Mouse (Mus musculus) G1E-ER4 (cell line): ENCODE measurements around the gene Ilkap. TPM values are rescaled to one million over a fixed set of nuclear protein-coding genes. Genes with fewer than 3 reads are reported as not detected.

Experiments used
- GATA1 ChIP-seq: IDR thresholded peaks from one replicate; pipeline ENCODE4 v1.8.0; 2012; ENCODE audit warnings: low read length, inconsistent platforms
- polyA plus RNA-seq: library from polyadenylated mRNA; stranded (reverse); fragments of >175 nt; gene quantifications from 2 replicates; pipeline ENCODE4 v1.2.3, GENCODE M21; 2012

Ilkap gene
- 106 and 149 TPM in 2 replicates for polyA plus RNA-seq

DNA sequence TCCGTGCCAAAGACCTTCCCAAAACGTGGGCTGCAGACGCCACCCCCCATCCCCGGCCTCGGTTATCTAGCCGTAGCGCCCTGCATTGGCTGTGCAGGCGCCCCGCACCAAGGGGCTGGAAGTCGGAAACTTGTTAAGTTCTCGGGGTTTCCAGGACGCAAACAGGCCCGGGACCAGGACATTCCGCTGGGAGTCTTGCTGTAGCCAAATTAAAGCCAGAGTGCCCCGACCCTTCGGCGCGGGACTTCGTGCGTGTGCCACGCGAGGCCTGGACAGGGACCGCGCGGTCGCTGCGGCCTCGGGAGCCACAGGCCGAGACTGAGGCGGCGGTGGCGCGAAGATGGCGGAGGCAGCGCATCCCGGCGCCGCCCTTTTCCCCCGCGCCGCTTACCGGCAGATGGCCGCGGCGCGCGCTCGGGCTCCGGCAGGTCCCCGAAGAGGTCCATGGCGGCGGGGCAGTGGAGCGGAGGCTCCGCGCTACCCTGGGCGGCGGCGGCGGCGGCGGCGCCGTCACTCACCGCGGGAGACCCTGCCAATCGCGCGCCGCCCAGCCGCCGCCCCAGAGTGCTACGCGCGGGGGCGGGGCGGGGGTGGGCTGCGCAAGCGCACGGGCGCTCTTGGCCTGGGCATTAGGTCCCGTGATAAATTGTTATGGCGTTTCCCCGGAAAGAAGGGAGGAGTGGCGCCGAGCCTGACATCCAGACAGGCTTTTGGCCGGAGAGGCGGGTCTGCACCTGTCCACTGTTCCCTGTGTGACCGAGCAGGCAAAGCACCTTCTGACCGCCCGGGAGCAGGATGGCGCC is at the start of gene Ilkap:
Gene Ilkap, minus strand, starts transcription at position 556 of the 803 bp plus-strand sequence.
- no peak for TF ChIP-seq GATA1

DNA sequence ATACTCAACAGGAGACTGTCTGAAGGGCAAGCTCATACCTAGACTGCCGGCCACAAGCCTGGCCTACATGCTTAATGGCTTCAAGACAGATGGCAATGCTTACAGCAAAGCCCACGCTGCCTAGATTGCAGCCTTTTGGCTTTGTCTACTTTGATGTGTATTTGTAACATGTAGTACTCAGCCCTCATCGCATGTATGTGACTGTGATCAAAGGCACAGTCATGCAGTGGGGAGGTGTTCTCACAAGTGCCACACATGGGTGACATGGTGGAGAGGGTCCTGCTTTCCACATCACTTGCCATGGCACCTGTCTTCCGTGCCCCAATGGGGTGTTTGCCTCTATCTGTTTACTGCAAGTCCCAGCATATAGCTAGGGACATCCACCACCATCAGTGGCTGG is 47.9 kb upstream of the Ilkap start:
- no peak for TF ChIP-seq GATA1

DNA sequence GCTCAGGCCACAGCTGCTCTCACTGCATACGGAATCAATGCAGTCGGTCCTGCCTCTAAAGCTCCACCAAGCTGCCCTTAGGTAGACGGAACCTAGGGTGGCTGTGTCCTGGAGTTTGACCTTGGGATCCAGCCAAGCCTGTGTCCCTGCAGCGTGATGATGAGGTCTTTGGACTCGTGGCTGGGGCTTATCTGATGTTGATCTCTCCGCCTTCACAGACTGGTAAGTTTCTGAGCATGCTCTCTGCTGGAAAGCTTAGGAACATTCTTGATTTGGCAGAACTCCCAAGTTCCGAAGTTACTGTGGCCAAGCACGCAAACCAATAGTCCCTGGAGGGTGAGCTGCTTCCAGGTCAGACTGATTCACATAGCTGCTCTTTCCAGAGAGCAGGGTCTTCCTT is 47.4 kb upstream of the Ilkap start:
- TF ChIP-seq GATA1 = no peak

DNA sequence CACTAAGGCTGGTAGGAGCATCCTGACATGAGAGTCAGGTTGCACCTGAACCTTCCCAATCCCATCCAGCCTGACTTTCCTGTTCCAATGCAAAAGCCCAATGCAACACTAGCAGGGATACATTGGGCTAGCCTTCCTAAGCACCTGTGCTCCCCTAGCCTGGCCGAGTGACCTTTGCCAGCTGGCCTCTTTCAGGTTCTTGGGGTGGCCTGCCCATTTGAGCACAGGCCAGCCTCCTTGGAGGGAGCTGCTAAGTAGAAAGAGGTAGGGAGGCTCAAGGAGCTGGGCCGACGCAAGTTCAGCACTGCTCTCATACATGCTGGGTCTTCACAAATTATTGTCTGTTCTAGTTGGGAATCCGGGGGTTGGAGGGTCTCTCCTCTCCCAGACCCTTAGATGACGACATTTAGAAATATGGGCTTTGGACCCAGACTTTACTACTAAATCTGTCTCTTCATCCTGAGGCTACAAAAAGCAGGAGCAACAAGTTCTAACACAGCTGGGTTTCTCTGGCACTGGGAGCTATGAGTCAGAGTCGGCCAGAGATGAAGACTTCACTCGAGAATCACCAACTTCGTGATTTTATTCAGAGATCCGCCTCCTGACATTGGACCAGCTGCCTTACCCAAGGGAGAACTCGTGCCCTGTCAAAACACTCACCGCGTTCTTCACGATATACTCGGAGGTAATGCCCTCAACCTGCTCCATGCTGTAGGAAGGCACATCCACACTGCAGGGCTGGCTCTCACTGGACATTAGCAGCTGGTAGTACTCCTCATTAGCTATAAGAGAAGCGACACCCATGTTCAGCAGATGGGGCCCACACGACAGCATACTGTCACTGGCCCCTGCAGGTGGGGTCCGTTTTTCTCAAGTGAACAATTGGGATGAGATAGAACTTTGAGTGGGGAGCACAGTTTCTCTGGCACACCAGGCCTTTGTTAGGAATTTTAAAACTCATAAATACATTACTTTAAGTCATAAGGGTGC is 46.5 kb upstream of the Ilkap start:
- no peak for TF ChIP-seq GATA1

DNA sequence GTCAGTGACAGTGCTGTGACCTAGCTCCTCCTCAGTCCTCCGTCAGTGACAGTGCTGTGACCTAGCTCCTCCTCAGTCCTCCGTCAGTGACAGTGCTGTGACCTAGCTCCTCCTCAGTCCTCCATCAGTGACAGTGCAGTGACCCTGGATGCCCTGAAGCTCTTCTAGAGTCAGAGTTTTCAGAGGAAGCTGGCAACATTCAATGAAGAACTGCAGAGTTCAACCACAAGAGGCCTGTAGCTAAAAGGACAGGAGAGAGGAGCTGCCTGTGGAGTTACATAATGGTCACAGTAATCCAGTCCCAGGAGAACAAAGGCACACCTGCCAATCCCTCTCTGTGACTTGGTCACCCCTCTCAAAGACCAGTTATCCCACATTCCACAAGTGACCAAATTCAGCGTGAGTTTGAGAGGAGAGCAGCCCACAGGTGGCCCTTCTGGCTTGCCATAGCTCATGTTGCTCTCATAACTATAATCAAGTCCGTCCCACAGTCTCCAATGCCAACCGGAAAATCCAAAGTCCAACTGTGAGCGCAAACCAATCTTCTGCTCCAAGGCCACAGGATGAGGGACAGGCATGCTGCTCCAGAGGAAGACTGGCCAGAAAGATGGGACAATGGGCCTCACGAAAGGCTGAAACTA is 43.9 kb upstream of the Ilkap start:
- no peak for TF ChIP-seq GATA1

DNA sequence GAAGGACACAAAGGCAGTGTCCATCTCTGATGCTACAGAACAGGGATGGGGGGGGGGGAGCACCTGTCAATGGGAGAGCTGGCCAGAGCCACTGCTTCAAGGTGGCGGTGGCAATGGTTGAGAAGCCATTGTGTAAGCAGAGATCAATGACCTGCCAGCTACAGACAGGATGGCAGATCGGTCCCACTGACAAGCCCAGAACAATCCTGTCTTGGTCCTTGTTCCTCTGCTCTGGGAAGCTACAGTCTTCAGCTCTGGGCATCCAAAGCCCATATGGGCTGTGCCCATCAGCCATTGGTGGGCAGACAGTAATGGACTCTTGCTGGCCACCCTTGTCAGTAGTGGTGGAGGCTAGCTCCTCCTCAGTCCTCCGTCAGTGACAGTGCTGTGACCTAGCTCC is 43.2 kb upstream of the Ilkap start:
- no peak for TF ChIP-seq GATA1

DNA sequence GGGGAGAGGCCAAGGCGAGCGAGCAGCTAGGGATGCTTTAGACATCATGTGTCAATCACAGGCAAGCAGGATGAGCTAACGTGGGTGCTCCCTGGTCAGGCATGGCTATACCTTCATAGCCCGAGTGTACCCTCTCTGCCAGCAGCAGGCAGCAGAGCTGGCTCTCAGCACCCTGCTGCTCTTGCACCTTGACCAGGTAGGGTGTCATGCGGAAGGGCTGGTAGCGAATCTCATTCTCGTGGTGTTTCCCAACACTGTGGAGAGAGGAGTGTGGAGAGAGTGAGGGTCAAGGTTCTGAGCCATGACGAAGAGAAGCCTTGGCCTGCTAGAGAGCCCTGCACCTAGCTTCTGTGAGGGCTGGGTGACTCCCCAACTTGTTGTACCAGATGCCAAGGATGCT is 41.2 kb upstream of the Ilkap start:
- TF ChIP-seq GATA1 = no peak

DNA sequence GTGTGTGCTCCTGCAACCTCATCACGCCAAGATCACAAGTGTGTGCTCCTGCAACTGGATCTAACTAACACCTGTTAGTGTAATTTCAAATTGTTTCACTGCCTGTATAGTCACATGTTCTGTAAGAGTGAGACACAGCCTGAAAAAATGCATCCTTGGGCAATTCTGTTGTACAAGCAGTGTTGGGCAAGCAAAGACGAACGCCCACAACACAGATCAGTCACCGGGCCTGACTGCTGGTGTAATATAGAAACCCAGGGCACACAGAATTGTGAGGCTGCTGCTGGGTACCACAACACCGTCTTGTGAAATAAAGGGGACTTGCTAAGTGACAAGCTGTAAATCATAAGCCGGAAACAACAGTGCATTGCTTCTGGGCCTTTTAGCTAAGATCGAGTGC is 39.0 kb upstream of the Ilkap start:
- no peak for TF ChIP-seq GATA1

DNA sequence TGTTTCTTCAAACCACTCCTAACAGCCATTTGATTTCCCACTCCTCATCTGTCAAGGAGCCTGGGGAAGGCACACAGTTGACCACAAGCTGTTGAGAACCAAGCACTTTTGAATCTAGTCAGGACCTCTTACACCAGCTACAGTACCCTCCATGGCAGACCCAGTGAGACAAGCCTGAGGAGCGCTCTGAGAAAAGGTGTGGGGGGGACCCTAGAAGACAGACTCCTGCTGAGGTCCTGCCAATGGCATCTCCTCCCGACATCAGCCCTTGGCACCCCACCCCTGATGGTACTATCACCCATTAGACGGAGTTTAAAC is 38.4 kb upstream of the Ilkap start:
- TF ChIP-seq GATA1 = no peak

DNA sequence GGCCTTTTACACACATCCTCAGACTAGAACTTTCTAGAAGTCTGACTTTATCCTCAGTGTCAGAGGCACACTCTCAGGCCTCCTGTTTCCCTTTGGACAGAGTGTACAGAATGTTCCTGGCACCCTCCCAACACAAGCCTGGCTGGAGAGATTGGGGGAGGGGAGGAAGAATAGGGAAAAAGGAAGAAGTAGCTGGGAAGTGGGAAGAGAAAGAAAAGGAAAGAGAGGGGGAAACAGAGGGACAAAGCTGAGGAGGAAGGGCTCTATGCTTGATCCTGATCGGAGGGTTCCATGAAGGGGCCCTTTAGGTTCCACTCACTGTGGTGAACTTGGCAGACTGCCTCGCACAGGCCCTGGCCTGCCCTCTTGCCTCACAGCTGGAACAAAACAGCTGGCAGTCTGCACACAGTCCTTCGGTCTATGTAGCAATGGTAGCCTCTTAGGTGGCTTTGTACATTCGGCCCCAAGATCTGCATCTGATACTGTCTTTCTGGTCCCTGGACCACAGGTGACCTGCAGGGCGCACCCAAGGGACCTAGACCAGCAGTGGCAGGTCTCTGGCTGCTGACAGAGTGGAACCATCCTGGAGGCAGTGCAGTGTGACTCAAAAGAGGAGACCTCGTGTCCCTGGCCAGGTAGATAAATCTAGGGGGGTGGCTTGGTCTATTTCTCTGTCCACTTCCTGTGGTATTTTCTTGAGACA is 37.9 kb upstream of the Ilkap start:
- no peak for TF ChIP-seq GATA1

DNA sequence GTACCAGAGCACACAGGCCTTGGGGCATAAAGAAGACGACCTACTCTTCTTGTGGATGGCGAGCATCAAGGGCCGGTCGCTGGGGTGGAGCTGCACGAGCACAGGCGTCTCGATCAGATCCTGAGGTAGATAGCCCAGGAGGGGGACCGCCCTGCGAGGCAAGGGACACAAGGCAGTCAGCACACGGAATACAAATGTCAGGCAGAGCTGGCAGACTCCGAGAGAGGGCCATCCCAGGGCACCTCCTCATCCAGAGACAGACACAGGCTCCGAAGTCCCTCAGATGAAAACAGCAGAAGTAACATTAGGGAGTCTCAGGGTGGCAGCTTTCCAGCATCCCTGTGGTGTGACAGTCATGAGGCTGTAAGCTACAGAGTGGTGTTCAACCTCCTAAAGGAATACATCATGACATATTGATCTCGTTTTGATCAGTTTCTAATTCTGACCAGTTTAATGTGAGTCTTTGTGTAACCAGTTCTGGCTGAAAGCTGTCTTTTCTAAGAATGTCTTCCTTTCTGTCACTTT is 37.1 kb upstream of the Ilkap start:
- TF ChIP-seq GATA1 = no peak

DNA sequence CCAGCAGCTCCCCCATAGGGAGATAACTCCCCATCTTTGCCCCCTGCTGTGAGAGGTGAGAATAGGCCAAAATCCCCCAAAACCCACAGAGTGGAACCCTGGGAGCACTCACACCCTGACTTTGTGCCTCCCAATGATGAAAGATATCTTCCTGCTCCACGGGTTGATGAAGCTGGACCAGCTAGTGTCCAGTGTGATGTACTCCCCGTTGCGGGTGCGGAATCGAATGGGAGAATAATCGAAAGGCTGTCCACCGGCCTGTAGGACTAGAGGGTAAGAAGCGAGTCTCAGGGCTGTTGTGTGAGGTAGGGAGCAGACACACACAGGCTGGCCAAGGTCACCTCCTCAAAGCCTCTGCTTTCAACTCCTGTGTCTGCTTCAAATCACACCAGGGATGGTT is 36.3 kb upstream of the Ilkap start:
- no peak for TF ChIP-seq GATA1

DNA sequence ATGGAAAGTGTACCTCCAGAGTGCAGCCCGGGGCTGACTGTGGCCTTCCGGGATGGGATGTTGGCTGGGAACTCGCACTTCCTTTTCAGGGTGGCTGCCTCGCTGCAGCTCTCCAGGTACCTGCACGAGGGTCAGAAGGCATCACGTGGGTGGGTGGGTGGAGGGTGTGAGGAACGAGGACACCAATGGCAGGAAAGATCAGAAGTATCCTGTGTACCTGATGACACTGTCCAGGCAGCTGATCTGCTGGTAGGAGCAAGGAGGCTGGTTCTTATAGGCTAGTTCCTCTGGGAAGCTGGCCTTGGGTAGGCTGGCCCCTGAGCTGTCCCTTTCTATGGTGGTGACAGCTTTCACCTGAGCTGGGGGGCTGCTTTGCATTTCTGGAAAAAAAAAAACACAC is 32.1 kb upstream of the Ilkap start:
- TF ChIP-seq GATA1 = no peak

DNA sequence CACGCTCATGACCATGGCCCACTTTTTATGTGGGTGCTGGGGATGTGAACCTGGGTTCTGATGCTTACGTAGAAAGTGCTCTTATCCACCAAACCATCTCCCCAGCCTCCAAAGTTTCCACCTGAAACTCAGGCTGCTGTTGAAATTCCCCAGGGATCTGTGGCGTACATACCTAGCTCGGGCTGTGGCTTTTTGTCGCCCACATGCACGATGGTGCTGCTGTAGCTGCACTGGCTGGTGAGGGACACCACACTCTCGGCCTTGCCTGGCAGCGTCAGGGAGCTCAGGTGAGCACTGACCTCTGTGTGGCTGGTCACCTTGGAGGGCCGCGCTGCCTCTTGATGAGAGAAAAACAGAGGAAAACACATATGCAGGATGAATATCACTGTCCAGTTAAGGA is 30.6 kb upstream of the Ilkap start:
- no peak for TF ChIP-seq GATA1

DNA sequence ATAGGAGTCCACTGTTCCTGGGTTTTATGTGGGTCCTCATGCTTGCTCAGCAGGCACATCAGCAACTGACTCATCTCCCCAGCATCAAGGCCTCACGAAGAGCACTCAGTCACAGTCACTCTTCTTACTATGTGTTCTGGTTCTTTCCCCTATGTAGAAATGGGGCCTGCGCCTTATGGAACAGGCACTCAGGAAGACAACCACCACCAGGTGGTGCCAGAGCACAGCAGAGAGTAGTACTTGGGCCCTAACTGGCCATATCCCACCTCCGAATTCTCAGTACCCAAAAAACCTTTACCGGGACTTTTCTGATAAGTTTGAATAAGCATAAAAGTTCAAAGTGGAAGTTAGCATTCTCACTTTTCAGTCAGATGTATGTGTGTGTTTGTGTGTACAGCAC is 30.0 kb upstream of the Ilkap start:
- TF ChIP-seq GATA1 = no peak
